Mouse (Mus musculus) heart, adult 11 months (tissue): ENCODE measurements at regions not wholly inside any gene's neighbourhood (a gene's known extent, or its start where the extent isn't known, plus 50 kb on each side); places are given as distances from the start of the nearest gene placed in this dataset.
A peak's percentile ranks its signal among the peaks of the same experiment; 100 is the strongest.

Experiments
- DNase-seq: peaks from one replicate; pipeline ENCODE4 v3.0.0; 2022

- peak; percentile 88 for DNase-seq
Observed at GRCm38 (mm10) chr12:21899109-21899508, 481.7 kb upstream of the Ywhaq start.
